Mouse (Mus musculus): ENCODE measurements around the gene Crybb3. TPM values are rescaled to one million over a fixed set of nuclear protein-coding genes. Genes with fewer than 3 reads are reported as not detected.

Crybb3 gene
- polyA plus RNA-seq, 1 experiment from 2014 or later: 1.2 TPM

DNA sequence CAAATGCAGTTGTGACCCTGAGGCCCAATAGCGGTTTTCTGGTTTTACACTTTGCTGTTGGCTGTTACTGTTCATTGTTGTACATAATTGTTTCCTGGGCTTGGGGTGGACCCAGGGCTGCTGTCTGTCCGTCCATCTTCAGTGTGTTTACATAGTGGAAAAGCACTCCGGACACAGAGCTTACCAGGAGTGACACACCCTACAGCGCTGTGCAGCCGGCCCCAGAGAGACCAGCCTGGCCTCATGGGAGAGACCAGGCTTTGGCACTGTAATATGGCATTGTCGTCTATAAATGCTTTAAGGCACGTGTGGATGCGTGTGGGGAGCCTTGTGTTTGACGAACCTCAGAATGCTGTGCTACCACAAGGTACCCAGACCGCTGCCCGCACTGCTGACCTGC, 19.0 kb upstream of the Crybb3 start:
- Histone ChIP-seq H3K9me3 (replicated peaks) (no peaks in the 10 kb centered on the region), H3K4me2 (no peak overlapping the region), H3K27ac (no peak overlapping the region), H3K4me3 (replicated peaks) (no peak overlapping the region), H3K9ac (no peak overlapping the region), H3K36me3 (peaks cover 27% of the 10 kb centered on the region), H3K4me1 (peaks cover 20% of the 10 kb centered on the region; the same call in 1 of the 2 replicates), H3K27me3 (no peaks in the 10 kb centered on the region)
- 80% methylated on average over 11 of the region's 11 CpGs for WGBS
- ATAC-seq (replicated peaks; ENCODE audit: low FRiP score): no peak

DNA sequence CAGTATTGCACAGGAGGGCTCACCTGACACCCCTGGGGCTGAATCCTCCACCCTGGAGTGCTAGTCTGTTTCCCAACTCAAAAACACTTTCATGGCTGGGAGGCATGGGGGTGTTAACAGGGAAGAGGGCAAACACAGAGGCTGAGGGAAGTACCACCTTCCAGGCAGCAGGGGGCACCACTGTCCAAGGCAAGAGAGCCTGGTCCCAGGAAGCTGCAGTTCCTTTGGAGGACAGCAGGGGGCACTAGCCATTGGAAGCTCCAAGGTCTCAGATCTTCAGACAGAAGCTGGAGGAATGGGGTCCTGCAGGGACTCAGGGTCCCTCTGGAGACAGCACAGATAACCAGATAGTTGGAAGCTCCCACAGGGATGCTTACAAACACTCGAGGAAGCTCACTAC, 18.2 kb upstream of the Crybb3 start:
- 20% methylated on average over 1 of the region's 1 CpGs for WGBS

DNA sequence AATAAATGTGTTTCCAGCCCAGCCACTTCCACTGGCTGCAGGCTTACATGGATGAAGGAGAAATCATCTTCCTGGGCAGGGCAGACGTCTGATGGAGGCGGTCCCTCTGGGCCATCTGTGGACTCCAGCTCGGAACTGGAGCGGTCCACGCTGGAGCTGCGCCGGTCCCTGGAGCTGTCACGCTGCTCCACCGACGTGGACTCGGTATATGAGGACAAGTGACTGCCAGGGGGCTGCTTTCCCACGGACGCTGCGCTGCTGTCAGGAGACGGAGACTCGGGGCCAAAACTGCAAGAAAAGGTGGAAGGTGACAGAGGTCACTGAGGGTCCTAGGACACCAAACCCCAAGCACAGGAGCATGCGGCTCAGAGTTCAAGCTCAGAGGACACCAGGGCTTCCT, 16.2 kb upstream of the Crybb3 start:
- H3K4me3 ChIP-seq (replicated peaks): no peak overlapping the region
- ATAC-seq (replicated peaks; ENCODE audit: low FRiP score): no peak
- H3K4me2 ChIP-seq: no peak overlapping the region
- H3K27ac ChIP-seq: no peak overlapping the region
- peaks cover 44% of the 10 kb centered on the region for H3K36me3 ChIP-seq
- no peaks in the 10 kb centered on the region for H3K27me3 ChIP-seq
- WGBS: 93% methylated on average over 17 of the region's 17 CpGs
- no peaks in the 10 kb centered on the region for H3K9me3 ChIP-seq (replicated peaks)
- no peak overlapping the region for H3K9ac ChIP-seq
- peaks cover 19% of the 10 kb centered on the region for H3K4me1 ChIP-seq

More for the DNA sequence above, 18.2 kb upstream of the Crybb3 start:
- Histone ChIP-seq H3K9ac (no peak overlapping the region), H3K4me3 (replicated peaks) (no peak overlapping the region), H3K9me3 (replicated peaks) (no peaks in the 10 kb centered on the region), H3K27ac (no peak overlapping the region), H3K36me3 (peaks cover 34% of the 10 kb centered on the region), H3K4me1 (peaks cover 20% of the 10 kb centered on the region; the same call in 1 of the 2 replicates), H3K4me2 (no peak overlapping the region), H3K27me3 (no peaks in the 10 kb centered on the region)
- ATAC-seq (replicated peaks; ENCODE audit: low FRiP score): 0 out of 2 replicates have a peak, but pooled peaks have one; percentile 7

DNA sequence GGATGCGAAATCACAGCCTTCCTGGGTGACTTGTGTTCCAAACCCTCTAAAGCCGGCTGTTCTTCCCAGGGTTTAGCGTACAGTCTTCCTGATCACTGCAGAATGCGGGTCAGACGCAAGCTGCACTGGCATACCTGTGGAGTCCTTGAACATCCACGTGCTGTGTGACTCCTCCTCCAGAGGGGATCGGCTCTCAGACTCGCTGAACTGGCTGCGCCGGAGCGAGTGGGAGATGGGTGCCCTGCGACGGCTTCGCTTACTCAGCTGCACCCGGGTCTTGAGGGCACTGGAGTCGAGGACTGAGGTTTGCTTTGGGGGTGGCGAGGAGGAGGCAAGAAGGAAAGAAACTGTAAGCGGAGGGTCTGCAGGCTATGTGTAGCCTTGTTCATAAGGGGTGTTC, 14.1 kb upstream of the Crybb3 start:
- H3K9ac ChIP-seq: no peak overlapping the region
- no peaks in the 10 kb centered on the region for H3K27me3 ChIP-seq
- H3K4me2 ChIP-seq: no peak overlapping the region
- no peak overlapping the region for H3K4me3 ChIP-seq (replicated peaks)
- no peak overlapping the region for H3K27ac ChIP-seq
- H3K4me1 ChIP-seq: peaks cover 30% of the 10 kb centered on the region
- no peaks in the 10 kb centered on the region for H3K9me3 ChIP-seq (replicated peaks)
- ATAC-seq (replicated peaks; ENCODE audit: low FRiP score): no peak
- WGBS: 87% methylated on average over 18 of the region's 18 CpGs
- H3K36me3 ChIP-seq: peaks cover 50% of the 10 kb centered on the region

DNA sequence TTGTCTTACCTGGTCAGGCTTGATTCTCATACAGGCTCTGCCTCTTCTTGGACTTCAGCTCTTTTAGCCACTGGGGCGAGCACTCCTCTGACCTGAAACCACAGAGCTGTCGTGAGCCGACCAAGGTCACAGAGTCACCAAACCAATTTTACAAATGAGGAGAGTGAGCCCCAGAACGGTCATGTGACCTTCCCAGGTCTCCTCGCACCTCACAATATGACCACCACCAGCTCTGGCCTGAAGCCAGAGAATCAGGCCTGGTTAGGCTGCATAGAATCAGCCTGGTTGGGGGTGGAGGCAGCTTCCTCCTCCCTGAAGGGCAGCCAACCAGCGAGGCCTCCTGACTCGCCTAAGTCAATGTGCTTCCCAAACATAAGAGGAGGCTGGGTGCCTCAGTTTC, 11.0 kb upstream of the Crybb3 start:
- 58% methylated on average over 7 of the region's 7 CpGs for WGBS
- no peak overlapping the region for H3K9ac ChIP-seq
- no peaks in the 10 kb centered on the region for H3K9me3 ChIP-seq (replicated peaks)
- no peak overlapping the region for H3K4me2 ChIP-seq
- ATAC-seq (replicated peaks; ENCODE audit: low FRiP score): no peak
- peaks cover 34% of the 10 kb centered on the region for H3K4me1 ChIP-seq
- H3K27ac ChIP-seq: no peak overlapping the region
- H3K36me3 ChIP-seq: peaks cover 67% of the 10 kb centered on the region
- no peak overlapping the region for H3K4me3 ChIP-seq (replicated peaks)
- H3K27me3 ChIP-seq: no peaks in the 10 kb centered on the region

DNA sequence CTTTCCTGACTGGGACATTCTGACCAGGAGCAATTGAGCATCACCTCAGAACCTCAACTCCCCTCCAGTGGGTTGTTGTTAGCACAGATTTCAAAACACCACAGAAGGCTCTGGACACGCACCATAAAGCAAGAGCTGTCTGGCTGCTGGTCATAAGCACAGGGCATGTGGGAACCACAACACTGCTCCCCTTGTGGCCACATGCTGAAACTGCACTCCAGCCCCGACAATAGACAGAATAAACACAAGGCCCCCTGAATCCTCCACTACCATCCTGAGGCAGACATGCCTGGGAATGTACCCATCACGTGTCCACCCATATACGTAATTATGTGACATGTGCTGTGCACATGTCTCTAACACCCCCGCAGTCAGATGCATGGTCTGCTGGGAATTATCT, 9.8 kb upstream of the Crybb3 start:
- H3K4me2 ChIP-seq: no peak overlapping the region
- H3K36me3 ChIP-seq: peaks cover 55% of the 10 kb centered on the region
- no peaks in the 10 kb centered on the region for H3K9me3 ChIP-seq (replicated peaks)
- peaks cover 38% of the 10 kb centered on the region for H3K4me1 ChIP-seq
- peak; percentile 71 for ATAC-seq (replicated peaks; ENCODE audit: low FRiP score)
- H3K27me3 ChIP-seq: no peaks in the 10 kb centered on the region
- H3K4me3 ChIP-seq (replicated peaks): no peak overlapping the region
- whole genome bisulfite sequencing: 45% methylated on average over 5 of the region's 5 CpGs
- no peak overlapping the region for H3K27ac ChIP-seq
- H3K9ac ChIP-seq: no peak overlapping the region

DNA sequence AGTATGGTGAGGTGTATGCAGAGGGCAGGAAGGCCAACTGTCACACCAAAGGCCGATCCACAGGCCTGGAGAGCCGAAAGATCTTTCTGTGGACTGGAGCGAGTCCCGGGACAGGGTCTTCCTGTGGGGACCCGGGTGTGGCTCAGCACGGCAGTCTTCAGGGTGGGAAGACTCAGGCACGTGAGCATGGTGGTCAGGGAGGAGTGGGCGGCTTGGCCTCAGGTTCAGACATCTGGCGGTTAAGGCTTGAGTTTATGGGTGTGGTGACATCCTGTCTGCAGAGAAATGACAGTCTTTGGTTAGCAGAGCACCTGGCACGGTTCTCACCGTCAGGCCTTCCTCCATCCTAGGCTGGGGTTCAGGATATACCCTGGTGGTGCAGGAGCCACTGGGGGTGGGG, 9.4 kb upstream of the Crybb3 start:
- H3K27ac ChIP-seq: no peak overlapping the region
- peak; percentile 49 for ATAC-seq (replicated peaks; ENCODE audit: low FRiP score)
- no peak overlapping the region for H3K9ac ChIP-seq
- H3K27me3 ChIP-seq: no peaks in the 10 kb centered on the region
- peaks cover 50% of the 10 kb centered on the region for H3K36me3 ChIP-seq
- H3K4me3 ChIP-seq (replicated peaks): no peak overlapping the region
- H3K4me1 ChIP-seq: peaks cover 41% of the 10 kb centered on the region
- H3K4me2 ChIP-seq: no peak overlapping the region
- WGBS: 51% methylated on average over 11 of the region's 11 CpGs
- H3K9me3 ChIP-seq (replicated peaks): no peaks in the 10 kb centered on the region

DNA sequence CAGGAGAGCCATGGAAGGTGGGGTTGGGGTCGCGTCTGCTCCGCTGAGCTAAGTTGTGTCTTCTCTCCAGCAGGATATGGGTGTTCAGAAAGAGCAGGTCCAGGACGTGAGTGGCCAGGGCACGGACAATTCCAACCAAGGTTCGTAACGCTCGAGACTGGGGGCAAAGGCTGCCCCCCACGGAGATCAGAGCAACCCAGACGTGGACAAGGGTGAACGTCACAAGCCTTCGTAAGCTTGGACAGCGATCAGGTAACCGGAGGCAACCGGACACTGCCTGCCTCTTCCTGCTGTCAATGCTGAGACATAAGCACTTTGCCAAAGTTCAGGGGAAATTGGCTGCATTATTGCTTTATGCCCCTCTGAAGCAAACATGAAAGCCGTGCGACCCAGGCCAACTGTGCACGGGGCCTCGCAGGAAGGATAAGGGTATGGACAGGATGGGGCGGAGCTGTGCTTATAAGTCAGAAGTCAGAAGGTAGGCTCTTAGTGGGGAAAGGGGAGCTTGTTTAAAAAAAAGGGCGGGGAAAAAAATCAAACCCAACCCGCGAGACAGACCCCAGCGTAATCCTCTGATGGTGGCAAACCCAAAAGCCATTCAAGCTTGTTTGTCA, 8.8 kb upstream of the Crybb3 start:
- H3K9ac ChIP-seq: no peak overlapping the region

DNA sequence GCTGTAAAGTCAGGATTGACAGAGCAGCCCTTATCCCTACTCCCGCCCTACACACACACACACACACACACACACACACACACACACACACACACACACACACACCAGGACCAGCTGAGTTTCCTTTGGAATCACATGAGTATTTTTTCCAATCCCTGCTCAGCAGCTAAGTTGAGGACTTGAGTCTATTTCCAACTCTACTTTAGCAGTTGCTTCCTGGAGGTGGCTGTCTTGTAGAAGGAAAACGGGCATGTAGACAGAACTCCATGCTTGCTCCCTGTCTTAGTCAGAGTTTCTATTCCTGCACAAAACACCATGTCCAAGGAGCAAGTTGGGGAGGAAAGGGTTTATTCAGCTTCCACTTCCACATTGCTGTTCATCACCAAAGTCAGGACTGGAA, 6.1 kb upstream of the Crybb3 start:
- WGBS: 83% methylated on average over 2 of the region's 2 CpGs
- no peaks in the 10 kb centered on the region for H3K27me3 ChIP-seq
- no peak overlapping the region for H3K4me3 ChIP-seq (replicated peaks)
- H3K27ac ChIP-seq: no peak overlapping the region
- ATAC-seq (replicated peaks; ENCODE audit: low FRiP score): no peak
- H3K4me1 ChIP-seq: peaks cover 45% of the 10 kb centered on the region
- H3K9ac ChIP-seq: no peak overlapping the region
- H3K4me2 ChIP-seq: no peak overlapping the region
- no peaks in the 10 kb centered on the region for H3K9me3 ChIP-seq (replicated peaks)
- H3K36me3 ChIP-seq: peaks cover 29% of the 10 kb centered on the region

More for the DNA sequence above, 8.8 kb upstream of the Crybb3 start:
- Histone ChIP-seq H3K9me3 (replicated peaks) (no peaks in the 10 kb centered on the region), H3K4me2 (no peak overlapping the region), H3K27ac (no peak overlapping the region), H3K27me3 (no peaks in the 10 kb centered on the region), H3K4me3 (replicated peaks) (no peak overlapping the region), H3K36me3 (peaks cover 45% of the 10 kb centered on the region), H3K4me1 (peaks cover 43% of the 10 kb centered on the region)
- 72% methylated on average over 24 of the region's 24 CpGs for WGBS
- no peak for ATAC-seq (replicated peaks; ENCODE audit: low FRiP score)

DNA sequence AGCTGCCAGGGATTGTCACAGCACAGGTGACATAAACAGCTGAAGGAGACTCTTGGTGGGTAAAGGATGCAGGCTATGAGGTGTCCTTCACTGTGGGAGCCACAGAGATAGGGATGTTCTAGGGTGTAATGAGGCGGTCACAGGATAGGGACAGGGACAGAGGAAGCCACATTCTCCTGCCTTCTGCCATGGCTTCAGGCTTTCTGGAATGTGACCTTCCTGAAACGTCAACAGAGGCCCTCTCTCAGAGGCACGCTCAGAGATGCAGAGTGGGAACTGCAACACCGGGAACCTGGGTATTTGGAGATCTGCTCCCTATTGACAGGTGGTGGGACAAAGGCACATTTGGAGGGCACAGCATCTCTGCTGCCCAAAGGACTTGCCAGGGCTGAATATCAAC, 5.6 kb upstream of the Crybb3 start:
- Histone ChIP-seq H3K27ac (no peak overlapping the region), H3K4me1 (peaks cover 43% of the 10 kb centered on the region), H3K9ac (no peak overlapping the region), H3K4me3 (replicated peaks) (no peak overlapping the region), H3K9me3 (replicated peaks) (no peaks in the 10 kb centered on the region), H3K36me3 (peaks cover 28% of the 10 kb centered on the region), H3K27me3 (no peaks in the 10 kb centered on the region), H3K4me2 (no peak overlapping the region)
- 52% methylated on average over 4 of the region's 4 CpGs for WGBS
- ATAC-seq (replicated peaks; ENCODE audit: low FRiP score): no peak

DNA sequence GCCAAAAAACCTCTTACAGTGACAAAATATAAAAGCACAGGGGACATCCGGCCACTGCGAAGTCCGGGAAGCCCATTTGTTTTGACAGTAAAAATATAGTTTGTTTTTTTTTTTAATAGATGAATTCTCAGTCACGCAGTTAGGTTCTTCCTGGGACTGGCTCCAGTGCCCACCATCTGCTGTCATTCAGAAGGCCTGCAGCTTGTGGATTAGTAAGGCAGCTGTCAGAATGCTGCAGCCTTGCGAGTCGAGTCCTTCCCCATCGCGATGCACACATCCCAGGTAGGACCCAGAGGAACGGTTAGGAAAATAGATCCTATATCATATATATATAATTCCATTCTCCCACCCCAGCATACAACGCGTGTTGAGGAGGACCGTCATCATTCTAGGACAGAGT, 5.1 kb upstream of the Crybb3 start:
- ATAC-seq (replicated peaks; ENCODE audit: low FRiP score): no peak
- no peak overlapping the region; the same call in 1 of the 2 replicates for H3K27ac ChIP-seq

DNA sequence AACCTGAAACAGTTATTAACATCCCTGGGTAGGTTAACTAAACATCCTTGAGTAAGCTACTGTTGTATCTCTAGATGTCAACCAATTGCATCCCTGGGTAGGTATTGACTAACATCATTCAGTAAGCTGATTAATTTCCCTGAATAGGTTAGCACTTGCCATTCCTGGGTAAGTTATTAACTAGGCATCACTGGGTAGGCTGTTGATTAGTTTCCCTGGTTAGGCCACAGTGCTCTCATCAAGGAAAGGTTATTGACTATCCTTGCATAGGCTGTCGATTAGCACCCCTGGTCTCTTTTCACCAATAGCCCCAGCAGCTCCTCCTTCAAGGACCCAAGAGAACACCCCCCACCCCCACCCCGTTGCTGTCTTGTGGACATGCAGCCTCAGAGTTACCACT, 4.5 kb upstream of the Crybb3 start:
- Histone ChIP-seq H3K4me1 (peaks cover 34% of the 10 kb centered on the region), H3K9me3 (replicated peaks) (no peaks in the 10 kb centered on the region), H3K4me2 (no peak overlapping the region), H3K36me3 (peaks cover 23% of the 10 kb centered on the region), H3K4me3 (replicated peaks) (no peak overlapping the region), H3K27ac (no peak overlapping the region), H3K27me3 (no peaks in the 10 kb centered on the region), H3K9ac (no peak overlapping the region)
- no peak for ATAC-seq (replicated peaks; ENCODE audit: low FRiP score)
- WGBS: 53% methylated on average over 2 of the region's 2 CpGs

More for the DNA sequence above, 5.1 kb upstream of the Crybb3 start:
- Histone ChIP-seq H3K9me3 (replicated peaks) (no peaks in the 10 kb centered on the region), H3K27me3 (no peaks in the 10 kb centered on the region), H3K9ac (no peak overlapping the region), H3K4me2 (no peak overlapping the region), H3K4me3 (replicated peaks) (no peak overlapping the region), H3K36me3 (peaks cover 26% of the 10 kb centered on the region), H3K4me1 (peaks cover 38% of the 10 kb centered on the region)
- 66% methylated on average over 12 of the region's 12 CpGs for WGBS

DNA sequence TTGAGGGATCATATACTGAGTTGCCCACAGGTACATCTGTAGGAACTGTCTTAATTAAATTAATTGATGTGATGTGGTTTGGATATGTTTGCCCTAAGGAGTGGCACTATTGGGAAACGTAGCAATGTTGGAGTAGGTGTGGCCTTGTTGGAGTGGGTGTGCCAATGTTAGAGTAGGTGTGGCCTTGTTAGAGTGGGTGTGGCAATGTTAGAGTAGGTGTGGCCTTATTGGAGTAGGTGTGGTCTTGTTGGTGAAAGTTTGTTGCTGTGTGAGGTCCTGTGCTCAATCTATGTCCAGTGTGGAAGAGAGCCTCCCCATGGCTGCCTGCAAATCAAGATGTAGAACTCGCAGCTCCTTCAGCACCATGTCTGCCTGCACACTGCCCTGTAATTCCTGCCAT, 2.9 kb upstream of the Crybb3 start:
- Histone ChIP-seq H3K36me3 (peaks cover 13% of the 10 kb centered on the region), H3K9ac (no peak overlapping the region), H3K4me2 (no peak overlapping the region), H3K4me3 (replicated peaks) (no peak overlapping the region), H3K27me3 (0 out of 2 replicates have a peak, but pooled peaks cover 4% of the 10 kb centered on the region), H3K27ac (no peak overlapping the region), H3K9me3 (replicated peaks) (no peaks in the 10 kb centered on the region), H3K4me1 (peaks cover 29% of the 10 kb centered on the region)
- ATAC-seq (replicated peaks; ENCODE audit: low FRiP score): no peak
- 82% methylated on average over 2 of the region's 2 CpGs for WGBS
